Mouse (Mus musculus) heart, embryonic 15.5 days (tissue): ENCODE measurements around the gene Rcan1. TPM values are rescaled to one million over a fixed set of nuclear protein-coding genes. Genes with fewer than 3 reads are reported as not detected.

Experiments
- ATAC-seq: fragments of 200-750 bp; cut with Nextera tagmentation; replicated peaks from 2 replicates; pipeline ENCODE4 v1.8.0; 2017; ENCODE audit warnings: low read depth, moderate TSS enrichment; ENCODE audit not compliant: insufficient number of reproducible peaks, insufficient read depth, low FRiP score
- H3K27ac ChIP-seq: fragments of 300-500 bp; sonication (generic); 2 replicates; pipeline ENCODE4 v1.5.1; 2015; ENCODE audit warnings: mild to moderate bottlenecking, inconsistent platforms
- H3K27me3 ChIP-seq: fragments of 300-500 bp; sonication (generic); 2 replicates; pipeline ENCODE4 v1.6.1; 2015; ENCODE audit warnings: inconsistent platforms
- H3K36me3 ChIP-seq: fragments of 300-500 bp; sonication (generic); 2 replicates; pipeline ENCODE4 v1.6.1; 2015; ENCODE audit warnings: mild to moderate bottlenecking, inconsistent platforms
- H3K4me1 ChIP-seq: fragments of 300-500 bp; sonication (generic); replicated peaks from 2 replicates; pipeline ENCODE4 v1.6.1; 2015; ENCODE audit warnings: inconsistent platforms
- H3K4me2 ChIP-seq: fragments of 300-500 bp; sonication (generic); 2 replicates; pipeline ENCODE4 v1.6.1; 2015; ENCODE audit warnings: inconsistent platforms, mild to moderate bottlenecking, moderate library complexity
- H3K4me3 ChIP-seq: fragments of 300-500 bp; sonication (generic); 2 replicates; pipeline ENCODE4 v1.5.1; 2015; ENCODE audit warnings: mild to moderate bottlenecking, inconsistent platforms
- H3K9ac ChIP-seq: fragments of 300-500 bp; sonication (generic); 2 replicates; pipeline ENCODE4 v1.6.1; 2015; ENCODE audit warnings: mild to moderate bottlenecking, inconsistent platforms
- H3K9me3 ChIP-seq: fragments of 300-500 bp; sonication (generic); replicated peaks from 2 replicates; pipeline ENCODE4 v1.6.1; 2016; ENCODE audit warnings: inconsistent platforms
- WGBS: fragments of 180-500 bp; shearing (Covaris S2); methylation state at CpG from one replicate; pipeline ENCODE4 v1.1.7; 2015; ENCODE audit warnings: mixed read lengths; 5-methylcytosine and 5-hydroxymethylcytosine counted together
- polyA plus RNA-seq: library from polyadenylated mRNA; unstranded; fragments of >200 nt; fragmentation: Nextera tagmentation; extraction: Ambion mirVana; gene quantifications from 2 replicates; pipeline ENCODE4 v1.2.1, GENCODE M21; 2015

The Rcan1 gene
- polyA plus RNA-seq, 1 experiment from 2014 or later, result 94.4 TPM

DNA sequence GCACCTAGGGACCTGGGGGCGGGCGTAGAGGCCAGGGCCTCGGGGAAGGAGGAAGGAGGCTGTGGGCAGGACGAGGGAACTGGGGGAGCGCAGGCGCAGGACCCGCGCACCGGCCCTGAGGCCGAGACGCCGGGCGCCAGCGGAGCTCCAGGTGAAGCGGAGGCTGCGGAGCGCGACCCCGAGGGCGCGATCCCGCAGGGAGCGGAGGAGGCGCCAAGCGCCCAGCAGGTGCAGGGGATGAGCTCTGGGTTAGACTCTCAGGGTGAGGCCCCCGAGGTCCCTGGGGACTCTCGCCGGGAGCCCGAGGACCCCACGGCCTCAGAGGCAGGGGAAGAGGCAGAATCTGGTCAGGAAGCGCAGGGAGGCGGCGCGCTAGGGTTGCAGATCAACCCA is 27.9 kb upstream of the Rcan1 start:
- Histone ChIP-seq H3K4me3 (peak overlapping the region; percentile 64), H3K4me2 (peak overlapping the region; percentile 96), H3K36me3 (no peaks in the 10 kb centered on the region), H3K27ac (no peak overlapping the region), H3K4me1 (peaks cover 25% of the 10 kb centered on the region), H3K27me3 (peaks cover 46% of the 10 kb centered on the region), H3K9me3 (no peaks in the 10 kb centered on the region), H3K9ac (peak overlapping the region; percentile 55)
- ATAC-seq, result 0 out of 2 replicates have a peak, but pooled peaks have one; percentile 29
- under 1% methylated on average over 34 of the region's 34 CpGs for WGBS

- Histone ChIP-seq H3K4me1 (peaks cover 25% of the 10 kb centered on the region), H3K27ac (no peak overlapping the region), H3K36me3 (no peaks in the 10 kb centered on the region), H3K27me3 (peaks cover 46% of the 10 kb centered on the region), H3K4me3 (peak overlapping the region; percentile 64), H3K9ac (peak overlapping the region; percentile 55), H3K4me2 (peak overlapping the region; percentile 96), H3K9me3 (no peaks in the 10 kb centered on the region)
- ATAC-seq, result 0 out of 2 replicates have a peak, but pooled peaks have one; percentile 9
- WGBS, result 13% methylated on average over 26 of the region's 26 CpGs
These were observed 27.4 kb upstream of the Rcan1 start for GRCm38 (mm10) chr16:92497851-92498588.

GRCm38 (mm10) chr16:92489356-92489755 is 18.7 kb upstream of the Rcan1 start:
- Histone ChIP-seq H3K4me1 (peaks cover 16% of the 10 kb centered on the region), H3K27me3 (no peaks in the 10 kb centered on the region; the same call in 1 of the 2 replicates), H3K27ac (no peak overlapping the region), H3K4me3 (no peak overlapping the region), H3K9ac (no peak overlapping the region), H3K4me2 (no peak overlapping the region), H3K36me3 (no peaks in the 10 kb centered on the region), H3K9me3 (no peaks in the 10 kb centered on the region)
- no peak for ATAC-seq
- WGBS, result 51% methylated on average over 9 of the region's 9 CpGs

DNA sequence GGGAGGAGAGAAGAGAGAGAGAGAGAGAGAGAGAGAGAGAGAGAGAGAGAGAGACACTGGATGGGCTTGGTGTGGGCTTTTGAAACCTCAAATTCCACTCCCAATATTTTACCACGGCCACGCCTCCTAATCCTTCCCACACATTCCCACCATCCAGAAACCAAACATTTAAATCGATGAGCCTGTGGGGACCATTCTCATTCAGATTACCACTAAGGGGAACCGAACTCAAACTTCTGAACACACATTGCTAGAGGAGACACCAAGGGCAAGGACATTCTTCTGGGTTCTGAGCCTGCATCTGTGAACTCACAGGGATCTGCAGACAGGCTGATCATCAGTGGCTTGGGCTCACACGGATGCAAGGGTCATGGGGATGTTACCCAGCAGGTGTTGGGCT is 17.8 kb upstream of the Rcan1 start:
- ATAC-seq, result no peak
- Histone ChIP-seq H3K9ac (no peak overlapping the region), H3K4me3 (no peak overlapping the region), H3K4me1 (peaks cover 10% of the 10 kb centered on the region), H3K27ac (no peak overlapping the region), H3K27me3 (no peaks in the 10 kb centered on the region; the same call in 1 of the 2 replicates), H3K9me3 (no peaks in the 10 kb centered on the region), H3K4me2 (no peak overlapping the region), H3K36me3 (no peaks in the 10 kb centered on the region)
- 83% methylated on average over 5 of the region's 5 CpGs for WGBS

- H3K4me1 ChIP-seq, result peaks cover 9% of the 10 kb centered on the region
- no peak overlapping the region for H3K9ac ChIP-seq
- H3K36me3 ChIP-seq, result no peaks in the 10 kb centered on the region
- H3K27ac ChIP-seq, result no peak overlapping the region
- H3K4me3 ChIP-seq, result no peak overlapping the region
- H3K27me3 ChIP-seq, result no peaks in the 10 kb centered on the region; the same call in 1 of the 2 replicates
- no peak overlapping the region for H3K4me2 ChIP-seq
- WGBS, result 46% methylated on average over 4 of the region's 4 CpGs
- no peaks in the 10 kb centered on the region for H3K9me3 ChIP-seq
- ATAC-seq, result no peak
These were observed 16.8 kb upstream of the Rcan1 start for GRCm38 (mm10) chr16:92487489-92487888.

- Histone ChIP-seq H3K36me3 (no peaks in the 10 kb centered on the region), H3K4me2 (no peak overlapping the region), H3K9me3 (no peaks in the 10 kb centered on the region), H3K4me1 (peaks cover 5% of the 10 kb centered on the region), H3K9ac (no peak overlapping the region), H3K4me3 (no peak overlapping the region), H3K27ac (no peak overlapping the region), H3K27me3 (no peaks in the 10 kb centered on the region; the same call in 1 of the 2 replicates)
- WGBS, result 68% methylated on average over 6 of the region's 6 CpGs
- ATAC-seq, result no peak
These were observed 16.4 kb upstream of the Rcan1 start for GRCm38 (mm10) chr16:92487086-92487485.

DNA sequence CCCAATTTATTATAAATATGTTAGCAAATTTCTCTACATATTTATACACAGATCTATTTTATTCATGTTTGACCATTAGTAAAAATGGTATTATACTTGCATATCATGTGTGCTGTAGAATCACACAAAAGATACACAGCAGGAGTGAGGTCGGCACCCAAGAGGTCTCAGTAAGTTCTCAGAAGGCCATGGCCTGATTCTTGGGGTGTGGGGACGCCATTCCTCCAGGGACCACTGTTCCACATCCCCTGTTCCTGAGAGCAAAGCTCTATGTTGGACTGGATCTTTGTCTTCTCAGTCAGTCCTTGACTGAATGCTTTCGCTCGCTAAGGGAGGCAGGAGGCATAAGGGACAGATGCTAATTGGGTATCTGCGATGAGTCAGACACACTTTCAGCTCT is 14.8 kb upstream of the Rcan1 start, which contains the start of gene Clic6:
Clic6 (plus strand) TSS at position 301 of the 400 bp plus-strand sequence.
- Histone ChIP-seq H3K27ac (no peak within 1 kb of the TSS), H3K27me3 (peaks cover under 1% of the 10 kb centered on the region; the same call in 1 of the 2 replicates), H3K4me2 (no peak within 1 kb of the TSS), H3K36me3 (no peaks in the 10 kb centered on the region), H3K9me3 (no peaks in the 10 kb centered on the region), H3K9ac (no peak within 1 kb of the TSS), H3K4me1 (0 out of 2 replicates have a peak, but pooled peaks cover 3% of the 10 kb centered on the region), H3K4me3 (no peak within 1 kb of the TSS)
- ATAC-seq, result no peak
- WGBS, result 91% methylated on average over 5 of the region's 5 CpGs

- 16% methylated on average over 21 of the region's 23 CpGs for WGBS
- Histone ChIP-seq H3K4me3 (peak overlapping the region; percentile 30), H3K9ac (no peak overlapping the region), H3K4me1 (0 out of 2 replicates have a peak, but pooled peaks cover 6% of the 10 kb centered on the region), H3K36me3 (no peaks in the 10 kb centered on the region), H3K27me3 (peaks cover 21% of the 10 kb centered on the region), H3K4me2 (peak overlapping the region; percentile 53), H3K27ac (no peak overlapping the region), H3K9me3 (no peaks in the 10 kb centered on the region)
- ATAC-seq, result no peak
These were observed 8.0 kb upstream of the Rcan1 start for GRCm38 (mm10) chr16:92478561-92479150.

- ATAC-seq, result peak; percentile 75
- Histone ChIP-seq H3K4me1 (0 out of 2 replicates have a peak, but pooled peaks cover 6% of the 10 kb centered on the region), H3K4me3 (peak overlapping the region; percentile 20), H3K27me3 (peaks cover 19% of the 10 kb centered on the region), H3K9ac (no peak overlapping the region), H3K9me3 (no peaks in the 10 kb centered on the region), H3K4me2 (peak overlapping the region; percentile 46), H3K36me3 (no peaks in the 10 kb centered on the region), H3K27ac (no peak overlapping the region)
- 42% methylated on average over 25 of the region's 25 CpGs for WGBS
These were observed 4.6 kb upstream of the Rcan1 start for GRCm38 (mm10) chr16:92475093-92475860.

DNA sequence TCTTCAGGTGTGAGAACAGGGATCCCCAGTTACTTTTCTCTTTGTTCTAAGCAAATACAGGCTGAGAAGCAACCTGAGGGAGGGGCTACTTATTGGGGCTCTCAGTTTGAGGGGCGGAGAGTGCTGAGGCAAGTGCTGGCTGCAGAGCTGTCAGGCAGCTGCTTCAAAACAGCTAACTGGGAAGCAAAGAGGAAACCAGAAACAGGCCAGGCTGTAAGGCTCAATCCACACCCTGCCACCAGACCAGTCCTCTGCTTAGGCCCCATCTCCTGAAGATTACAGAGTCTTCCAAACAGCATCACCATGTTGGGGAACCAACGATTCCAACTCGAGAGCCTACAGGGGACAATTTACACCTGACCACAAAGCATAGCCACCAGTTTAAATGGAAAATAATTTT is 2.2 kb upstream of the Rcan1 start:
- 0 out of 2 replicates have a peak, but pooled peaks cover 3% of the 10 kb centered on the region for H3K27me3 ChIP-seq
- H3K27ac ChIP-seq, result no peak overlapping the region
- H3K4me2 ChIP-seq, result no peak overlapping the region
- H3K4me1 ChIP-seq, result 0 out of 2 replicates have a peak, but pooled peaks cover 6% of the 10 kb centered on the region
- H3K36me3 ChIP-seq, result no peaks in the 10 kb centered on the region
- WGBS, result 44% methylated on average over 3 of the region's 3 CpGs
- no peak overlapping the region for H3K9ac ChIP-seq
- ATAC-seq, result no peak
- no peaks in the 10 kb centered on the region for H3K9me3 ChIP-seq
- H3K4me3 ChIP-seq, result no peak overlapping the region

DNA sequence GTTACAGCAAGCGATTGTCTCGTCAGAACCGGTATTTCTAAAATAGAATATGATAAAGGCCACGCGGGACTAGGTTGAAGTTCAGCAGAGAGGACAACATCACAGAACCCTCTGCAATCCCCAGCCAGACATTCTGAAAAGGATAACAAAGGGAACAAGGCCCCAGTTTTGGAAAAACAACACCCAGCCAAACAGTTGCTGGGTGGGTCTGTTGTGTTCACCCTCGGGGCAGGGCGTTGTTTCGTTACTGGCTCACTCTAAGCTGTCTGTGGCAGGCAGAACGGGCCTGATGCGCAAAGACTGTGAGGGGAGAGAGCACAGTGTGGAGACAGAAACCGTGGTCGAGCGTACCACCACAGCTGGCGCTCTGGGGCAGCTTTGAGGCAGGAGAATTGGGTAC is 2.2 kb downstream of the Rcan1 start:
- no peaks in the 10 kb centered on the region for H3K27me3 ChIP-seq
- H3K9ac ChIP-seq, result no peak overlapping the region
- no peaks in the 10 kb centered on the region for H3K36me3 ChIP-seq
- 64% methylated on average over 14 of the region's 14 CpGs for WGBS
- no peak overlapping the region for H3K27ac ChIP-seq
- H3K9me3 ChIP-seq, result no peaks in the 10 kb centered on the region
- H3K4me3 ChIP-seq, result no peak overlapping the region
- peaks cover 20% of the 10 kb centered on the region for H3K4me1 ChIP-seq
- ATAC-seq, result no peak
- no peak overlapping the region for H3K4me2 ChIP-seq
